Mouse (Mus musculus): Measurements from ENCODE around the gene Tmprss11g. TPM values are rescaled to one million over a fixed set of nuclear protein-coding genes. Genes with fewer than 3 reads are reported as not detected.

The Tmprss11g gene
- polyA plus RNA-seq (2012; rRNA removed) = not detected in 2 replicates

GRCm38 (mm10) chr5:86518500-86518899, at the start of gene Tmprss11g:
Gene Tmprss11g, minus strand, starts transcription at chr5:86518600.
- H3K4me3 ChIP-seq (ENCODE audit: extremely low read depth, insufficient read depth, insufficient read length) = no peak within 1 kb of the TSS
- no peaks in the 10 kb centered on the region for H3K4me1 ChIP-seq (ENCODE audit: control insufficient read depth, insufficient read depth, insufficient read length)
- 66% methylated on average over 9 of the region's 9 CpGs for WGBS
- no peaks in the 10 kb centered on the region for H3K36me3 ChIP-seq (ENCODE audit: control insufficient read depth, insufficient read depth, low read length)
- H3K27me3 ChIP-seq (ENCODE audit: control insufficient read depth, insufficient read depth, low read length) = no peaks in the 10 kb centered on the region
- H3K27ac ChIP-seq (ENCODE audit: insufficient read depth, low read length) = no peak within 1 kb of the TSS
- DNase-seq (ENCODE audit: low read depth in 1 of 2, low spot score in 2 of 2) = no peak
- no peak for TF ChIP-seq CTCF (IDR thresholded peaks at IDR 0.05; ENCODE audit: extremely low read depth, insufficient read depth, insufficient read length, insufficient replicate concordance)
- TF ChIP-seq POLR2A (IDR thresholded peaks at IDR 0.05; ENCODE audit: low read depth, low read length) = no peak

GRCm38 (mm10) chr5:86546693-86547092, 28.3 kb upstream of the Tmprss11g start:
- no peaks in the 10 kb centered on the region for H3K27me3 ChIP-seq (ENCODE audit: control insufficient read depth, insufficient read depth, low read length)
- H3K4me1 ChIP-seq (ENCODE audit: control insufficient read depth, insufficient read depth, insufficient read length) = no peaks in the 10 kb centered on the region
- no peak for DNase-seq (ENCODE audit: low read depth in 1 of 2, low spot score in 2 of 2)
- H3K4me3 ChIP-seq (ENCODE audit: extremely low read depth, insufficient read depth, insufficient read length) = no peak overlapping the region
- no peak for TF ChIP-seq CTCF (IDR thresholded peaks at IDR 0.05; ENCODE audit: extremely low read depth, insufficient read depth, insufficient read length, insufficient replicate concordance)
- H3K36me3 ChIP-seq (ENCODE audit: control insufficient read depth, insufficient read depth, low read length) = no peaks in the 10 kb centered on the region
- 89% methylated on average over 2 of the region's 2 CpGs for WGBS
- H3K27ac ChIP-seq (ENCODE audit: insufficient read depth, low read length) = no peak overlapping the region

- TF ChIP-seq CTCF (IDR thresholded peaks at IDR 0.05; ENCODE audit: extremely low read depth, insufficient read depth, insufficient read length, insufficient replicate concordance) (no peak), POLR2A (IDR thresholded peaks at IDR 0.05; ENCODE audit: low read depth, low read length) (no peak)
- 79% methylated on average over 3 of the region's 3 CpGs for WGBS
- Histone ChIP-seq H3K27me3 (ENCODE audit: control insufficient read depth, insufficient read depth, low read length) (no peaks in the 10 kb centered on the region), H3K4me1 (ENCODE audit: control insufficient read depth, insufficient read depth, insufficient read length) (no peaks in the 10 kb centered on the region), H3K27ac (ENCODE audit: insufficient read depth, low read length) (no peak overlapping the region), H3K36me3 (ENCODE audit: control insufficient read depth, insufficient read depth, low read length) (no peaks in the 10 kb centered on the region), H3K4me3 (ENCODE audit: extremely low read depth, insufficient read depth, insufficient read length) (no peak overlapping the region)
- no peak for DNase-seq (ENCODE audit: low read depth in 1 of 2, low spot score in 2 of 2)
Measured at GRCm38 (mm10) chr5:86540601-86541000, 22.2 kb upstream of the Tmprss11g start.

GRCm38 (mm10) chr5:86528725-86529124, 10.3 kb upstream of the Tmprss11g start:
- H3K27ac ChIP-seq (ENCODE audit: insufficient read depth, low read length) = no peak overlapping the region
- no peaks in the 10 kb centered on the region for H3K4me1 ChIP-seq (ENCODE audit: control insufficient read depth, insufficient read depth, insufficient read length)
- TF ChIP-seq POLR2A (IDR thresholded peaks at IDR 0.05; ENCODE audit: low read depth, low read length) = no peak
- TF ChIP-seq CTCF (IDR thresholded peaks at IDR 0.05; ENCODE audit: extremely low read depth, insufficient read depth, insufficient read length, insufficient replicate concordance) = no peak
- 80% methylated on average over 2 of the region's 2 CpGs for WGBS
- H3K4me3 ChIP-seq (ENCODE audit: extremely low read depth, insufficient read depth, insufficient read length) = no peak overlapping the region
- no peak for DNase-seq (ENCODE audit: low read depth in 1 of 2, low spot score in 2 of 2)
- H3K27me3 ChIP-seq (ENCODE audit: control insufficient read depth, insufficient read depth, low read length) = no peaks in the 10 kb centered on the region
- no peaks in the 10 kb centered on the region for H3K36me3 ChIP-seq (ENCODE audit: control insufficient read depth, insufficient read depth, low read length)

- 76% methylated on average over 5 of the region's 5 CpGs for WGBS
- no peak for DNase-seq (ENCODE audit: low read depth in 1 of 2, low spot score in 2 of 2)
- no peak overlapping the region for H3K27ac ChIP-seq (ENCODE audit: insufficient read depth, low read length)
- no peak overlapping the region for H3K4me3 ChIP-seq (ENCODE audit: extremely low read depth, insufficient read depth, insufficient read length)
- no peaks in the 10 kb centered on the region for H3K4me1 ChIP-seq (ENCODE audit: control insufficient read depth, insufficient read depth, insufficient read length)
- H3K27me3 ChIP-seq (ENCODE audit: control insufficient read depth, insufficient read depth, low read length) = no peaks in the 10 kb centered on the region
- no peaks in the 10 kb centered on the region for H3K36me3 ChIP-seq (ENCODE audit: control insufficient read depth, insufficient read depth, low read length)
- TF ChIP-seq POLR2A (IDR thresholded peaks at IDR 0.05; ENCODE audit: low read depth, low read length) (no peak), CTCF (IDR thresholded peaks at IDR 0.05; ENCODE audit: extremely low read depth, insufficient read depth, insufficient read length, insufficient replicate concordance) (no peak)
Measured at GRCm38 (mm10) chr5:86511538-86511937, 6.9 kb downstream of the Tmprss11g start.

GRCm38 (mm10) chr5:86493453-86493852, 24.9 kb downstream of the Tmprss11g start:
- Histone ChIP-seq H3K27ac (ENCODE audit: insufficient read depth, low read length) (no peak overlapping the region), H3K27me3 (ENCODE audit: control insufficient read depth, insufficient read depth, low read length) (no peaks in the 10 kb centered on the region), H3K4me3 (ENCODE audit: extremely low read depth, insufficient read depth, insufficient read length) (no peak overlapping the region), H3K4me1 (ENCODE audit: control insufficient read depth, insufficient read depth, insufficient read length) (no peaks in the 10 kb centered on the region), H3K36me3 (ENCODE audit: control insufficient read depth, insufficient read depth, low read length) (no peaks in the 10 kb centered on the region)
- TF ChIP-seq CTCF (IDR thresholded peaks at IDR 0.05; ENCODE audit: extremely low read depth, insufficient read depth, insufficient read length, insufficient replicate concordance) (no peak), POLR2A (IDR thresholded peaks at IDR 0.05; ENCODE audit: low read depth, low read length) (no peak)
- no peak for DNase-seq (ENCODE audit: low read depth in 1 of 2, low spot score in 2 of 2)
- WGBS = 79% methylated on average over 1 of the region's 1 CpGs

GRCm38 (mm10) chr5:86482562-86482961, 35.8 kb downstream of the Tmprss11g start:
- no peak for TF ChIP-seq CTCF (IDR thresholded peaks at IDR 0.05; ENCODE audit: extremely low read depth, insufficient read depth, insufficient read length, insufficient replicate concordance)
- TF ChIP-seq POLR2A (IDR thresholded peaks at IDR 0.05; ENCODE audit: low read depth, low read length) = no peak
- WGBS = 75% methylated on average over 2 of the region's 2 CpGs
- no peaks in the 10 kb centered on the region for H3K4me1 ChIP-seq (ENCODE audit: control insufficient read depth, insufficient read depth, insufficient read length)
- H3K36me3 ChIP-seq (ENCODE audit: control insufficient read depth, insufficient read depth, low read length) = no peaks in the 10 kb centered on the region
- H3K4me3 ChIP-seq (ENCODE audit: extremely low read depth, insufficient read depth, insufficient read length) = no peak overlapping the region
- H3K27me3 ChIP-seq (ENCODE audit: control insufficient read depth, insufficient read depth, low read length) = no peaks in the 10 kb centered on the region
- no peak overlapping the region for H3K27ac ChIP-seq (ENCODE audit: insufficient read depth, low read length)
- no peak for DNase-seq (ENCODE audit: low read depth in 1 of 2, low spot score in 2 of 2)
